Mouse (Mus musculus) E14TG2a.4 (cell line): ENCODE data around the gene Plekha7.

Source experiments
- H3K27me3 ChIP-seq: 2 replicates; pipeline ENCODE4 v1.6.1; 2014; ENCODE audit warnings: low read length, control low read depth; ENCODE audit not compliant: insufficient read depth
- H3K36me3 ChIP-seq: 2 replicates; pipeline ENCODE4 v1.6.1; 2014; ENCODE audit warnings: low read length, control low read depth; ENCODE audit not compliant: insufficient read depth
- H3K4me1 ChIP-seq: replicated peaks from 2 replicates; pipeline ENCODE4 v1.6.1; 2014; ENCODE audit warnings: low read depth, low read length, control low read depth
- H3K4me3 ChIP-seq: replicated peaks from 2 replicates; pipeline ENCODE4 v1.5.1; 2014; ENCODE audit warnings: mild to moderate bottlenecking, low read length
- H3K9me3 ChIP-seq: 2 replicates; pipeline ENCODE4 v1.6.1; 2014; ENCODE audit warnings: low read length, control low read depth
- CTCF ChIP-seq: conservative IDR thresholded peaks from 2 replicates; pipeline ENCODE4 v1.5.1; 2014; ENCODE audit warnings: low read length
- NANOG ChIP-seq: IDR thresholded peaks from 2 replicates; pipeline ENCODE4 v1.6.1; 2014; ENCODE audit warnings: borderline replicate concordance, low read length, mixed read lengths
- POU5F1 ChIP-seq: IDR thresholded peaks from 2 replicates; pipeline ENCODE4 v1.6.1; 2014; ENCODE audit warnings: low read length, borderline replicate concordance

Gene Plekha7

GRCm38 (mm10) chr7:116208880-116209279 lies 99.3 kb downstream of the Plekha7 start:
- H3K4me3 ChIP-seq, result no peak overlapping the region
- TF ChIP-seq CTCF (no peak), POU5F1 (no peak), NANOG (no peak)
- peaks cover 8% of the 10 kb centered on the region for H3K36me3 ChIP-seq
- H3K9me3 ChIP-seq, result no peaks in the 10 kb centered on the region
- H3K27me3 ChIP-seq, result no peaks in the 10 kb centered on the region
- peaks cover 82% of the 10 kb centered on the region for H3K4me1 ChIP-seq

DNA sequence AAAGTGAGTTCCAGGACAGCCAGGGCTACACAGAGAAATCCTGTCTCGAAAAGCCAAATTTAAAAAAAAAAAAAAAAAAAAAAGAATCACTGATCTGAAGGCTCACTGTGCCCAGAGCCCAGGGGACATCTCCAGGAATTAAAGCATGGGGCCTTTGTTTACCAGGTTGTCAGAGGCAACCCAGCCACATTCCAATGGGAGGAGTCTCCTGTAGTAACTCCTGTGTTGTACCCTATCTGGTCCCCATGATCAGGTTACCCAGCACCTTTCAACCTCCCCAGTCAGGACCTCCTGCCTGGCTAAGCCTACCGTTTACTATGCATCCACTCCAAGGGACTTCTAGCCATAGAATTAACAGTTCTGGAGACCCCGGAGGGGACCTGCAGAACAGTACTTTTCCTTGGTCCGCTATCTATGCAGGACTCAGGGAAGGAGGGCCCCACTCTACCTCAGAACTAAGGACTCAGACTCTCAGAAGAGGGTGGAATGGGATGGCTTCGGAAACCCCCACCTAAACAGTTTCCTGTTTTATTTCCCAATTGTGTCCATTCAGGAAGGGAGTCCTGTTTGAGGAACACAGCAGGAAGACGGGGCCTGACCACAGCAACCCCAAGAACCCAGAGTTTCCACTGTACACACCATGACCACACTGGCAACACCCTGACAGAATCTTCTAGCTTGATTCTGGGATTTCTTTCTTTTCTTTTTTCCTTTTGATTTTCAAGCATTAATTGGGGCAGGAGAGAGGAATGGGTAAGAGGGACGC lies 101.2 kb downstream of the Plekha7 start:
- no peak overlapping the region for H3K4me3 ChIP-seq
- TF ChIP-seq CTCF (no peak), NANOG (no peak), POU5F1 (no peak)
- no peaks in the 10 kb centered on the region for H3K27me3 ChIP-seq
- H3K4me1 ChIP-seq, result peaks cover 88% of the 10 kb centered on the region
- no peaks in the 10 kb centered on the region for H3K9me3 ChIP-seq
- peaks cover 6% of the 10 kb centered on the region for H3K36me3 ChIP-seq

DNA sequence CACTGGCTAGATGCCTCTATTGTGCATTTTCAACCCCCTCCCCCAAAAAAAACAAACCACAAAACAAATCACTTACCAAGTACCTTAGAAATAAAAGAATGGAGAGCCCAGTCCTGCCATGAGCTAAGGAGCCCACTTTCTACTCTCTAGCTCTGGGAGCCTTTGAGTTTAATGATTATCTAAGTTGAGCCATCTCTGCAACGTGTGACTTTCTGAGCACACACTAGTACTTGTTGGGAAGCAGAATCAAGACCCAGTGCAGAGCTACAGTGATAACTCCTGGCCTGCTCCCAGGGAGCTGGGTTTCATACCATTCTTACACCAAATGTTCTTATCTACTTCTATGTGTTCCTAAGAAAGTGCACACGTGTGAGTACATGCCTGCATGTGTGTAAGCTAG lies 102.7 kb downstream of the Plekha7 start:
- TF ChIP-seq CTCF, result no peak
- no peak for TF ChIP-seq POU5F1
- no peak for TF ChIP-seq NANOG
- peaks cover 88% of the 10 kb centered on the region for H3K4me1 ChIP-seq
- no peaks in the 10 kb centered on the region for H3K9me3 ChIP-seq
- H3K4me3 ChIP-seq, result no peak overlapping the region
- peaks cover 4% of the 10 kb centered on the region; the same call in 1 of the 2 replicates for H3K36me3 ChIP-seq
- no peaks in the 10 kb centered on the region for H3K27me3 ChIP-seq

GRCm38 (mm10) chr7:116202033-116202681 lies 106.0 kb downstream of the Plekha7 start:
- no peaks in the 10 kb centered on the region for H3K36me3 ChIP-seq
- H3K4me3 ChIP-seq, result no peak overlapping the region
- H3K9me3 ChIP-seq, result no peaks in the 10 kb centered on the region
- TF ChIP-seq POU5F1 (no peak), CTCF (no peak), NANOG (no peak)
- H3K4me1 ChIP-seq, result peaks cover 91% of the 10 kb centered on the region
- no peaks in the 10 kb centered on the region for H3K27me3 ChIP-seq

DNA sequence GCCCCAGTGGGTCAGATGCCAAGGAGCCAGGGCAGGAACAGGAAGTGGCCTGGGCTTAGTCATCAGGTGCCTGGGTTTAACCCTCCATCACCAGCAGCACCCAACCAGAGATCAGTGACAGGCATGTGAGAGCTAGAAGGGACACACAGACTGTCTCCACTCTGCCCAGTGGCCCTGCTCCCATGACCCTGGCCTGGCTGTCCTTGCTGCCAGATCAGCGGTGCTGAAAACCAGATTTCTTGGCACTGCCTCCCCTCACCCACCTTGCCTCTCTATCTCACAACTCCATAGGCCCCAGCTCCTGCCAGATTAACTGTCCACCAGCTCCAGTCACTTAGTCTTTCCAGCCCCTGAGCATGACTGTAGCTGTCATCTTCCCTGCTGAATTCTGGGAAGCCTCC lies 107.2 kb downstream of the Plekha7 start:
- Histone ChIP-seq H3K27me3 (no peaks in the 10 kb centered on the region), H3K4me1 (peaks cover 94% of the 10 kb centered on the region), H3K36me3 (no peaks in the 10 kb centered on the region), H3K4me3 (no peak overlapping the region), H3K9me3 (no peaks in the 10 kb centered on the region)
- no peak for TF ChIP-seq CTCF
- TF ChIP-seq POU5F1, result no peak

GRCm38 (mm10) chr7:116200544-116200943 lies 107.6 kb downstream of the Plekha7 start:
- Histone ChIP-seq H3K9me3 (no peaks in the 10 kb centered on the region), H3K4me1 (peaks cover 94% of the 10 kb centered on the region), H3K4me3 (no peak overlapping the region), H3K27me3 (no peaks in the 10 kb centered on the region), H3K36me3 (no peaks in the 10 kb centered on the region)
- no peak for TF ChIP-seq CTCF
- TF ChIP-seq POU5F1, result no peak
- TF ChIP-seq NANOG, result no peak

GRCm38 (mm10) chr7:116198902-116199301 lies 109.3 kb downstream of the Plekha7 start:
- Histone ChIP-seq H3K9me3 (no peaks in the 10 kb centered on the region), H3K36me3 (peaks cover 5% of the 10 kb centered on the region), H3K27me3 (no peaks in the 10 kb centered on the region), H3K4me1 (peaks cover 94% of the 10 kb centered on the region), H3K4me3 (no peak overlapping the region)
- TF ChIP-seq NANOG (no peak), POU5F1 (no peak), CTCF (no peak; the same call in 1 of the 2 replicates)

DNA sequence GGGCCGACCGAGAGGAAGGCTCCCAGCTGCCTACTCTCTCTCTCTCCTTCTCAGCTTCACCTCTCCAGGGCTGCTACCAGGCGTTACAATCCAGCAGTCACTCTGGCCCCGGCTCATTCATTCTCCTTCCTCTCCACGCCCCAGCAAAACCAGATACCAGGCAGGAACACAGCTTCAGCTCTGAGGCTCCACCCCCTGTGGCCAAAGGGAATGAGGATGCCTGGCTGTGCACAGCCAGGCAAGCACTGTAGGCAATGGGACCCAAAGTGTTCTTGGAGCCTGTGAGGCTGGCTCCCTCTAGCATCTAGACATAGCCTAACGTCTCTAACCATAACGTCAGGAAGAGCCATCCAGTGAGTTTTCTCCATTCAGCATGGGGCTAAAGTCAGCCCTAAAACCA lies 109.8 kb downstream of the Plekha7 start:
- H3K9me3 ChIP-seq, result no peaks in the 10 kb centered on the region
- no peak for TF ChIP-seq NANOG
- no peak for TF ChIP-seq CTCF
- no peak for TF ChIP-seq POU5F1
- no peak overlapping the region for H3K4me3 ChIP-seq
- peaks cover 5% of the 10 kb centered on the region for H3K36me3 ChIP-seq
- peaks cover 93% of the 10 kb centered on the region for H3K4me1 ChIP-seq
- no peaks in the 10 kb centered on the region for H3K27me3 ChIP-seq
